Mouse (Mus musculus) embryonic facial prominence, embryonic 11.5 days (tissue): ENCODE measurements at regions not wholly inside any gene's neighbourhood (a gene's known extent, or its start where the extent isn't known, plus 50 kb on each side); places are given as distances from the start of the nearest gene placed in this dataset.
A peak's percentile ranks its signal among the peaks of the same experiment; 100 is the strongest.

Experiments
- ATAC-seq: fragments of 200-750 bp; cut with Nextera tagmentation; replicated peaks from 2 replicates; pipeline ENCODE4 v1.8.0; 2017; ENCODE audit warnings: low read depth; ENCODE audit not compliant: insufficient number of reproducible peaks, low FRiP score, low TSS enrichment
- DNase-seq: peaks from one replicate; pipeline ENCODE4 v3.0.0-alpha.2; 2015; ENCODE audit warnings: low spot score
- H3K27ac ChIP-seq: fragments of 300-500 bp; sonication (generic); replicated peaks from 2 replicates; pipeline ENCODE4 v1.5.1; 2014; ENCODE audit warnings: mild to moderate bottlenecking, low read depth, low read length, control low read depth
- H3K27me3 ChIP-seq: fragments of 300-500 bp; sonication (generic); 2 replicates; pipeline ENCODE4 v1.6.1; 2014; ENCODE audit warnings: mild to moderate bottlenecking, low read length, moderate library complexity, mixed read lengths; ENCODE audit not compliant: control insufficient read depth, insufficient read depth
- H3K36me3 ChIP-seq: fragments of 300-500 bp; sonication (generic); replicated peaks from 2 replicates; pipeline ENCODE4 v1.6.1; 2014; ENCODE audit warnings: low read depth, mild to moderate bottlenecking, low read length, moderate library complexity, mixed read lengths; ENCODE audit not compliant: control insufficient read depth, insufficient read depth
- H3K4me1 ChIP-seq: fragments of 300-500 bp; sonication (generic); 2 replicates; pipeline ENCODE4 v1.6.1; 2014; ENCODE audit warnings: low read length, mixed read lengths; ENCODE audit not compliant: control insufficient read depth, insufficient read depth
- H3K4me2 ChIP-seq: fragments of 300-500 bp; sonication (generic); 2 replicates; pipeline ENCODE4 v1.6.1; 2014; ENCODE audit warnings: low read depth, mild to moderate bottlenecking, control low read depth, low read length, moderate library complexity
- H3K4me3 ChIP-seq: fragments of 300-500 bp; sonication (generic); 2 replicates; pipeline ENCODE4 v1.5.1; 2014; ENCODE audit warnings: low read depth, low read length, control low read depth
- H3K9ac ChIP-seq: fragments of 300-500 bp; sonication (generic); replicated peaks from 2 replicates; pipeline ENCODE4 v1.6.1; 2014; ENCODE audit warnings: mild to moderate bottlenecking, control low read depth, low read length
- H3K9me3 ChIP-seq: fragments of 300-500 bp; sonication (generic); replicated peaks from 2 replicates; pipeline ENCODE4 v1.6.1; 2016; ENCODE audit warnings: mild to moderate bottlenecking, low read length, inconsistent platforms, mixed read lengths; ENCODE audit not compliant: control insufficient read depth
- WGBS: fragments of 180-500 bp; shearing (Covaris S2); extraction: QIAGEN DNeasy Blood & Tissue Kit; methylation state at CpG from one replicate; pipeline ENCODE4 v1.1.7; 2014; 5-methylcytosine and 5-hydroxymethylcytosine counted together

GRCm38 (mm10) chr5:61155390-61156225 lies 653.0 kb upstream of the G6pd2 start:
- no peak overlapping the region for H3K4me2 ChIP-seq

GRCm38 (mm10) chr5:61156226-61156565 lies 652.4 kb upstream of the G6pd2 start:
- H3K27ac ChIP-seq: no peak overlapping the region
- no peaks in the 10 kb centered on the region for H3K4me1 ChIP-seq
- H3K36me3 ChIP-seq: no peaks in the 10 kb centered on the region
- DNase-seq (peak; percentile 47), ATAC-seq (no peak)
- 50% methylated on average over 8 of the region's 8 CpGs for WGBS
- no peak overlapping the region for H3K4me3 ChIP-seq
- no peaks in the 10 kb centered on the region for H3K9me3 ChIP-seq
- H3K4me2 ChIP-seq: no peak overlapping the region
- H3K9ac ChIP-seq: no peak overlapping the region
- no peaks in the 10 kb centered on the region for H3K27me3 ChIP-seq

More at GRCm38 (mm10) chr5:61155390-61156225, 653.0 kb upstream of the G6pd2 start:
- Histone ChIP-seq H3K36me3 (no peaks in the 10 kb centered on the region), H3K4me1 (no peaks in the 10 kb centered on the region), H3K27me3 (no peaks in the 10 kb centered on the region), H3K9me3 (no peaks in the 10 kb centered on the region), H3K27ac (no peak overlapping the region), H3K4me3 (no peak overlapping the region), H3K9ac (no peak overlapping the region)
- ATAC-seq (no peak), DNase-seq (no peak)
- WGBS: 68% methylated on average over 6 of the region's 6 CpGs
